Mouse (Mus musculus) adrenal gland, postnatal 14 days (tissue): Measurements from ENCODE around the gene Idua. TPM values are rescaled to one million over a fixed set of nuclear protein-coding genes. Genes with fewer than 3 reads are reported as not detected.

Source experiments
- DNase-seq: peaks from one replicate; pipeline ENCODE4 v3.0.0; 2021; ENCODE audit warnings: mixed read lengths
- total RNA-seq: library from RNA; stranded (reverse); gene quantifications from 2 replicates; pipeline ENCODE4 v1.2.3, GENCODE M21; 2021

The Idua gene
- total RNA-seq, 1 experiment from 2014 or later = 12.6 TPM

DNA sequence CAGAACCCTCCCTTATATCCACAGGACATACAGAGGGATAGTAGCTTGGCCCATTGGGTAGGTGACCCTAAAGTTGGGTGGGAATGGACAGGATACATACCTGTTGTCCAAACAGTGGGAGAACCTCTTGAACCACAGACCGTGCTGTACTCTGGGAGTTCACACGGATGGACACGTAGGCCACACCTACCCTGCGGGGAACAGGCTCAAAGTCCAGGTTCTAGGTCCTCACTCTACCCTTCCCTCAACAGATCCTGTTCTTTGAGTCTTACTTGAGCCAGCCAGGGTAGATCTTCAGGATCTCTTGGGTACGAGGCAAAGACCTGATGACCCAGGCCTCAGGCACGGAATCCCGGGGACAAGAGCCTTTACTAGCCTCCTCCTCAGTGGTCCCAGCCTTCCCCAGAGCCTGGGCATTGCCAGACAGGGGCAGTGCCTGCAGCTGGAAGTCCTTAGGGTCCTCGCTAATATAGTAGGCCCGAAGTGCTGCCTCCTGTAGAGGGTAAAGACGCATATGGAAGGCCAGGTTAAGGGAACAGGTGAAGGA, 5.6 kb upstream of the Idua start:
- DNase-seq = no peak

GRCm38 (mm10) chr5:108655381-108655780, 4.8 kb upstream of the Idua start:
- DNase-seq = no peak

- DNase-seq = no peak
These were observed 4.1 kb upstream of the Idua start for GRCm38 (mm10) chr5:108655891-108656650.

DNA sequence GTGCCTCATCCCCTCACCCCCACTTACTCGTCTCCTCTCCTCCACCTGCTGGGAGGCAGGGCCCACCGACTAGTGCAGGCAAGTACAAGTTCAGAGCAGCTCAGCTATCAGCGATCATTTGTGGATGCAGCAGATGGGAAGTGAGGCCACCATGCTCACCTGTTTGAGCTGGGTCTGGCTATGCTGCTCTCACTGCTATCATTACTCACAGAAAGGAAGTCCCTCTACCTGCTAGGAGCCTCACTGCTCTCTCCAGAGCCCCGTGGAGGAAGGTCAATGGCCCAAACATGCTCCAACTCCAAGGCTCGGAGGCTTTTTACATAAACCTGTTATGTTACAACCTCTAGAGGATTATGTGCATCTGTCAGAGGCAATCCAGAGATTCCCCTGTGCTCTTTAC, 2.7 kb upstream of the Idua start:
- DNase-seq = no peak

DNA sequence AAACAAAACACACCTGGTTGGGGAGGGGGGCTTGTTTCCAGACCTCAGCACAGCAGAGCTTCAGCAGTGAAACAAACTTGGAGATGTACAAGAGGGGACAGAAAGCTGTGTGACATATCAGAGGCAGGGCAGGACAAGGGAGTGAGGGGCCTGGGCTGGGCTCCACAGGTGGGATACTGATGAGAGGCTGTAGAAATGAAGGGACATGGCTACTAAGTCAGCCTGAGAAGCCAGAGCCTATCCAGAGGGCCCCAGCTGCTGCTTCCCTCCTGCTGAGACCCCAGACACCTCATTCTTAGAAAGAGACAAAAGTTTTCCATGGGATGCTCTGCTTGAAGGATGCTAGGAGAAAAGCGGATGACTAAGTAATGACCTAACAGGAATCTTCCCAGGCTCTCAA, 1.5 kb upstream of the Idua start:
- DNase-seq = no peak

- DNase-seq = peak; percentile 97
These were observed 619 bp downstream of the Idua start for GRCm38 (mm10) chr5:108660632-108661268.

- DNase-seq = no peak
These were observed 2.6 kb downstream of the Idua start for GRCm38 (mm10) chr5:108662772-108663171.

DNA sequence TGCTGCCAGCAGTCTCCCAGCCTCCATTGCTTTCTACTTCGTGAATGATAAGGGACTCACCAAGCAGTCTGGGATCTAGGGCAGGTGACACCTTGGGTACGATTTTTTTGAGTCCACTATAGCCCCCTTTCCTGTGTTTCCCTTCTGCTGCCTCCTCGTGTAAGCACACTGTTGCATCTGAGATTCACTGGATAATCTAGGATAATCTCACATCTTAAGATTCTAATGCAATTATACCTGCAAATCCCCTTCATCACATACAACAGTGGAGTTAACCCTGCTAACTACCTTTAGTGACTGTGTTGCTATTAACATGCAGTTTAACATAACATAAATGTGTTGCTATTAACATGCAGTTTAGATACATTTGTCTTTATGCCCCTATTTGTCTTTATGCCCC, 4.9 kb downstream of the Idua start:
- DNase-seq = no peak

DNA sequence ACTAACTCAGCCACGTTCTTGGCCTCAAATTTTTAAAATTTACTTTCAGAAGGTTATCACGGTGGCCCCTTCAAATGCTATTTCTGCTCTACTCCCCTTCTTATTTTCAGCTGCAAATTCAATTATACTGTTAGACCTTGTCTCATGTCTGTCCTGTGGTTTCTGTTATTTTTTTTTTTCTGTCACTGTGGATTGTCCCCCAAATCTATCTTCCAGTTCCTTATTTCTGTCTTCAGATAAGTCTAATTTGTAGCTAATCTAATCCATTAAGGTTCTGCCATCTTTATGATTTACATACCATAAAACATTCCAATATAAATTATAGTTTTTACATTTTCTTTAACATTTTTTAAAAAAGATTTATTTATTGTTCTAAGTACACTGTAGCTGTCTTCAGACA, 7.2 kb downstream of the Idua start:
- DNase-seq = no peak

DNA sequence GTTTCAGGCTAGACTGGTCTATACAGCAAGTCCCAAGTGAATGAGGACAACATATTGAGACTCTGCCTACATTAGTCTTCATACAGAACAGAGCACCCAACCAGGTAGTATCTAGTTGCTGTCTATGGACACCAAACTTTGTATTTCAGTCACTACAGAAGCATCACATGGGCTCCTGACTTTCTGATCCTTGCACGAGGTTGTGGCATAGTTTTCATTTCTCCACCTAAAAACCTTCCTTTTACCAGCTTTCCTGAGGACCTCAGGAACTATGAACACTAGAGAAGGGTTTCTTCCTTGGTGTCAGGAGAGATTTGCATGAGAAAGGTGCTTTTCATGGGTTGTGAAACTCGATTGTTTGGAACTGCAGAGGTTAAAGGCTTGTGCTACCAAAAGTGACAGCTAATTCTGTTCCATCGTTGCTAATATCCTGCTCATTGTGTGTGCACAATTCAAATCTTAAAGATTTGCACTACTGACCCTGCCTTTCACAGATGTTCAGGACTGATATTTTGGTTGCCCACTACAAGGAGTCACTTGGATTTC, 8.3 kb downstream of the Idua start:
- DNase-seq = no peak

DNA sequence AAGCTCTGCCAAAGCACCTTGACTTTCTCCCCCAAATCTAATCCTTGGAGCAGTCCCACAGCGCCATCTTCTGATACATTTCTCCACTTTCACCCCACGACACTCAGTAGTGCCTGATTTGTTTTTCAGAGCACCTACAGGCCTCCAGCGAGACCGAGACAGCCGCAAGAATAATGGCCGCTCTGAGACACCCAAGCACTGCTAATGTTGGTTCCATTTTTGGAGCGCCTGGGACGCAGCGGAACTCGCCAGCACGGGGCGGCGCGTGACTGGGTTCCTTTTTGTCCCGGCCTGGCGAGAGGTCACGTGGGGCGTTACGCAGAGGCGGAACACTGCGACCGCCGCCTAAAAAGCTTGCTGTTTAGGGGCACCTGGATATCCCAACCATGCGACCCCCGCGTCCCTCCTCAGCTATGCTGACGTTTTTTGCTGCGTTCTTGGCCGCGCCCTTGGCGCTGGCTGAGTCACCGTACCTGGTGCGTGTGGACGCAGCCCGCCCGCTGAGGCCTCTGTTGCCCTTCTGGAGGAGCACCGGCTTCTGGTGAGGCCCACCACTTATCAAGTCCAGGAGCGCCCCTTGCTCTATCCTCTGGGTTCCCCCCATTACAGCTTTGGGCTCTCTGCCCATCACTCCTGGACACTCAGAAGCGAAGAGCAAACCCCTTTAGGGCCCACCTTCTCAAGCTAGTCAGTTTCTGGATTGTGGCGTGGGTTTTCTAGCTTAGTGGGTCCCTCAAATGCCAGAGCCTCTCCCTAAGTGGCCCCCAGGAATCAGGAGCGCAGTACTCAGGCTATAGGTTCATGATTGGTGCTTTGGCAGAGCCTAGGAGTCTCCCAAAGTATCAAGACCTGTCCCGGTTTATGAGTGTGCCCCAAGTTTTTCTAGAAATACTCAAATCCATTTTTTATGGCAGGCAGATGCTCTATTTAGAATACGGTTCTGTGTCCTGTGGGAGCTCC, 9.1 kb downstream of the Idua start, which contains the start of gene Dgkq:
TSS of gene Dgkq (minus strand) at position 696 of the 960 bp plus-strand sequence.
- DNase-seq = peak; percentile 92

- no peak for DNase-seq
These were observed 9.9 kb downstream of the Idua start for GRCm38 (mm10) chr5:108669986-108670385.

- peak; percentile 76 for DNase-seq
These were observed 10.7 kb downstream of the Idua start for GRCm38 (mm10) chr5:108670785-108671184.

DNA sequence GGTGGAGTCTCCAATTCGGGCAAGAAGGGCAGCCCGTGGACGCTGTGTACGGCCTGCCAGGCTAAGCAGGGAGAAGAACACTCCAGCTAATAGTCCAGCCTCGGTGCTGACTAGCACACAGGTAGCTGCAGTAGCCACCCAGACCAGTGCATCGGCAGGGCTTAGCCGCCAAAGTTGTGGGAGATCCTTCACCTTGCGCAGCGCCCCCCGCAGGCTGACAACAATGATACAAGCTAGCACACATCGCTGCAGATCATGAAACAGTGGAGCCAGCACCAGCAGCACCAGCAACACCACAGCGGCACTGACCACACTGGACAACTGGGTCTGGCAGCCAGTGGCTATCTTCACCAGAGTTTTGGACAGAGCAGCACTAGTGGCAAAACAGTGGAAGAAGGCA, 11.6 kb downstream of the Idua start:
- no peak for DNase-seq

DNA sequence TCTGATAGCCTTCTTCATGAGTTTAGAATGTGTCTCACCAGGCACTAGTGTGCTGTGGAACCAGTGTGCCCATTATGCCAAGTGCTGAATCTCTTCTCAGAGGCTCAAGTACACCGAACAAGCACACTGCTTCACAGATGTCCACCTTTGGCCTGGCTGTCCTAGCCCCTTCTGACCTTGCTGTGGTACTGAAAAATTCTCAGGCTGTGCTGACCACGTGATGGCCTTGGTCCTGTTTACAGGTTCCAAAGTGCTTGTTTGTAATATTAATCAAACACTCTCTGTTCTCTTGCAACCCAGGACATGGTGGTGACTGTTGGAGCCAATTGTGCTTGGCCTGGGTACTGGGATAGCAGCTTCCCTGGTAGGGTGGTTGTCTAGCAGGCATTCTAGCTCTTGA, 14.5 kb downstream of the Idua start:
- no peak for DNase-seq

DNA sequence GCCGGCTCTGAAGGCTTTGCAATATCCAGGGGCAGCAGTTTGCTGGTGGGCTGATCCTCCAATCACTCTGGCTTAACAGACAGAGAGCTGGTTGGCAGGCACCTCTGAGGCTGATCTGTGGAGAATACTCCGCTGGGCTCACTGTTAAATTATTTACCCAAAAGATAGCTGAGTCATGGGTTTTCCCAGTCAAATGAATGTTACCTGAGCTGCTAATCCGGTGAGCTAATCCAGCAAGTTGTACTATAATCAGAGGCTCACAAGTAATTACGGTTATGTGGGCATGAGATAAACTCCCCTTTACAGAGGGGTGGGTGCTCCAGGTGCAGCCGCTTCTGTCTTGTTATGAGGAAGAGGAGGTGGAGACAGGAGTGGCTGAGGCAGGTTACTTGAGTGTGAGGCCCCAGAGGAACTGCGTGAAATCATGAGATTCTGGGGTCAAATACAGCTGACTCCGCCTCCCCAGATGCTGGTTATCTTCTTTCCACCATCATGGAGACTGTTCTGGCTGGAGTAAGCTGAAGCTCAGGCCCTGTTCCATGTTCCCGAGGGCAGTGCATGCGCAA, 15.2 kb downstream of the Idua start, which contains the start of gene Slc26a1:
TSS of gene Slc26a1 (minus strand) at position 319 of the 566 bp plus-strand sequence.
- DNase-seq = no peak

GRCm38 (mm10) chr5:108676772-108677498, 16.8 kb downstream of the Idua start:
- DNase-seq = no peak

DNA sequence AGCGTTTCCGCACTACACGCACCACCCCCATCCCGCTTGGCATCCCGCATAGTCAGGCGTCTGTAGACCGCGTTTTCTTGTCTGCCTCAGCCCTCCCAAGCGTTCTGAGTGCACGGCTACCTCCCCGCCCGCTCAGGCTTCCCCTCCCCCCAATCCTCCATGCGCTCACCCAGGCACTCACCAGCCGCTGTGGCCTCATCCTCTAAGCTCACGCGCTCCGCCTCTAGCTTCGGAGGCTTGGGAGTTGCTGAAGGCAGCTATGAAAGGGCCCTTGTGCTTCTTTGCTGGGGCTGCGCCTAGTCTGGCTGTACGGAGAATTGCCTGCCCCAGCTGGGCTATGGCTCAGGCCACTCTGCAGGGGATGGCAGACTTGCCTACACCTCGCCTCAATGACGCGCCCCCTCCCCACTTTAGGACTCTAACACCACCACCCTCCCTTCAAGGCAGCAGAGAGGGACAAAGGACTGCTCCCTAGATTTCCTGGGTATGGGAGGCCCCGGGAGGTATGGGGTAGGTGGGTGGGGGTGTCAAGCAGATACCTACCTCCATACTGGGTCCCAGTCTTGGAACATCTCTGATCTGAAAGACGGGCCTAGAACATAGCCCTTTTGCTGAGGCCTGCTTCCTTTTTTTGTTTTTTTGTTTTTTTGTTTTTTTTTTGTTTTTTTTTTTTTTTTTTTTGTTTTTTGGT, 17.6 kb downstream of the Idua start:
- peak; percentile 77 for DNase-seq

DNA sequence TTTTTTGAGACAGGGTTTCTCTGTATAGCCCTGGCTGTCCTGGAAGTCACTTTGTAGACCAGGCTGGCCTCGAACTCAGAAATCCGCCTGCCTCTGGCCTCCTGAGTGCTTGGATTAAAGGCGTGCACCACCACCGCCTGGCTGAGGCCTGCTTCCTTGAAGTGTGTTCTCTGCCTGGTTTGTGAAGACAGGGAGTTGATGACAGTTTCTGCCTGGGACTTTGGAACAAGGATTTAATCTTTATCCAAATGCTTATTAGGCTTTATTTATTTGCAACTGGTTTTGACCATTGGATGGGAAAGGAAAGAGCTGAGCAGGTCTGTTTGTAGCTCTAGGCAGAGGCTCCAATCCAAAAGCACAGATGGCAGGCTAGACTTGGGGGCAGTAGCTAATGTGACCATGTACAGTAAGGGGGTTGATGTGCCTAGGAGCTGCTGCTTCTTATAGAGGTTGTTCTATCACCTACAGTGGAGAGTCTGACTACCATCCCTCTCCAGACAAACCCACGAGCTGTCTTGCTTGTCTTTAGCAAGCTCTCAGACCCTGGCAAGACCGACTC, 18.2 kb downstream of the Idua start:
- DNase-seq = no peak

DNA sequence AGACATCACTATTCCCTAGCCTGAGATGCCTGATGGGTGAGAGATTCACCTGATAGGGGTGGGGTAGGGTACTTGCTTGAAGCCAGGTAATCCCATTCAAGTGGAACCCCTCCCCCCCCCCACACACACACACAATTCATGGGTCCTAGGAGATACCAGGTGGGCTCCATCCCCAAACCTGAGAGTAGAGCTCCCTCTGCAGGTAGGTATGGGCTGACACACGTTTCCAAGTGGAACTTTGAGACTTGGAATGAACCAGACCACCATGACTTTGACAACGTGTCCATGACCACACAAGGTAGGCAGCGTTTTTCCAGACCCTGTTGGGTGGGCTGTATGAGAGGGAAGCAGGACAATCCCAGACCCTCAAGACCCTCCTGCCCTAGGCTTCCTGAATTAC, 19.8 kb downstream of the Idua start:
- no peak for DNase-seq
